Mouse (Mus musculus): ENCODE measurements around the gene Hfm1.

DNA sequence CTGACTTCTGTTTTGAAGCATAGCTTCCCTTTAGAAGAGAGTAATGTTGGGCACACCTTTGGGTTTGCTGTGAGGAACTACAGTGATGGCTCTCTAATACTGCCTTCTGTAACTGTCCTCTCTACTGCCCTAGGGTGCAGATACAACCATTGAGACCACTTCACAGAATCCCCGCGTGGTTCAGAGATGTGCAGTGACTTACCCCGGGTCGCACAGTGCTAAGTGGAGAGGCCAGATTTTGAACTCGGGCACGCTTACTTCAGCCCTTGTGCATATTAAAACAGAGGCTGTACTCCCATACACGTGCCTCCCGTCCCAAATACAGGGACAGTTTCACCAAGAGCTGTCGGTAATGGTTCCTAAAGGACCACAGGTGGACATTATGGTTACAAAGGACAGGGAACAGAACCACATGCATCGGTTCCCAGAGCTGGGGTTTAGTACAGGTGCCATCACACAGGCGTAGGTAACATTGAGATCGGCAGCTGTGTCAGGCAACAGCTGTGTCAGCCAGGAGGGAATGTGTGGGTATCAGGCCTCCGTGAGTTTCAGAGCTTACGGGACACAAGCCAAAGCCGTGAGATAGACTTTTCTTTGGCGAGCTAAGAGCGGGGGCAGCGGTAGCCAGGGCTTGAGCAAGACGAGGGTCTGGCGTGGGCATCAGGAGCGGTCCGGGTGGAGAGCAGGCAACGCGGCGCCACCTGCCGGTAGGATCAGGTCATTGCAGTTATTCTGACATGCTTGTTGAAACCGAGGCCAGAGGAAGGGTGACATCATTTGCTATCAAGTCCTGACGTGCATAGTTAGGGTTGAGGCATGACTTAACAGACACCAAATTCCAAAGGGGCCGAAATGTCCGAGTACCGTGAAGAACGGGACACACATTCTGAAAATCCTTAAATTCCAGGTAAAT lies 124.0 kb downstream of the Hfm1 start:
- TF ChIP-seq CTCF (IDR thresholded peaks at IDR 0.05; ENCODE audit: low read depth, low read length) (peak; percentile 94), TAL1 (conservative IDR thresholded peaks at IDR 0.05; ENCODE audit: low read depth, low read length) (no peak)
